Mouse (Mus musculus) E14TG2a.4 (cell line): ENCODE data around the gene Sox5.

Source experiments
- CTCF ChIP-seq: conservative IDR thresholded peaks from 2 replicates; pipeline ENCODE4 v1.5.1; 2014; ENCODE audit warnings: low read length
- POU5F1 ChIP-seq: IDR thresholded peaks from 2 replicates; pipeline ENCODE4 v1.6.1; 2014; ENCODE audit warnings: low read length, borderline replicate concordance

GRCm38 (mm10) chr6:144067491-144067890, 714.3 kb downstream of the Sox5 start:
- TF ChIP-seq CTCF (no peak), POU5F1 (no peak)
